Mouse (Mus musculus) lung, postnatal 0 days (tissue): ENCODE data around the gene Fnip2.

Experiments used
- CTCF ChIP-seq: IDR thresholded peaks from 2 replicates; pipeline ENCODE4 v1.5.1; 2016; ENCODE audit warnings: antibody characterized with exemption, mild to moderate bottlenecking
- EP300 ChIP-seq: IDR thresholded peaks from 2 replicates; pipeline ENCODE4 v1.6.1; 2016; ENCODE audit warnings: antibody characterized with exemption, mild to moderate bottlenecking, control low read depth

DNA sequence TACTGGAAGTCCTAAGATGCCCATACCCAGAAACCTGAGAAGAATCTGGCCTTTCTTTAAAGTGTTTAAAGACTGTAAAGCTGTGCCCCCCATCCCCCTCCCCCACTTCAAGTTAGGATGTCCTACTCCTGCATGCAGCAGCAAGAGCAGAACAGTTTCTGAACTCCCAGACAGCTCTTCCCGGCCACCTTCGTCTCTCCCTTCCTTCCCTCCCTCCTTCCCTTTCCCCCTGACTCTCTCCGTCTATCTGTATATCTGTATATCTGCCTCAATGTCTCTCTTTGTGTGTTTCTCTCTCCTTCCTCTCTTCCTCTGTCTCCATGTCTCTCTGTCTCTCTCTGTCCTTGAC, 8.8 kb upstream of the Fnip2 start:
- TF ChIP-seq CTCF (no peak), EP300 (no peak)
